Mouse (Mus musculus): ENCODE measurements around the gene Zc3h12a. TPM values are rescaled to one million over a fixed set of nuclear protein-coding genes. Genes with fewer than 3 reads are reported as not detected.

Zc3h12a gene
- polyA plus RNA-seq, 1 experiment: 5.9 TPM

DNA sequence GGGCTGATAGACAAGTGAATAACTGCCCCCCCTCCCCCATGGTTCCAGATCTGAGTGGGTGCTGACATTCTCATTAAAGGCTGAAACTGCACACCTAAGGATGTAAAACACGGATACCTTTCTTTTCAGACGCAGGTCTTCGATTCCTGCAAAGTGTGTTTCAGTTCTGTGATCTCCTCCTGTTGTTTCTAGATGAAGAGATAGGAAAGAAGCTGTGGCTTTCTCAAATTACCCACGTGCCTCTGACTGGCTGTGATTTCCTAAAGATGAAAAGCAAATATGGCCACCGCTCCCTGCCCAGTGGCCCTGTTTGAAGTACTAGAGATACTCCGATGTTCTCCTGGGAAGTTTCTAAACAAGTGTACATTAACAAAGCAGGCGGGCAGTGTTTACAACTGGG is 10.7 kb upstream of the Zc3h12a start:
- H3K27me3 ChIP-seq (ENCODE audit: control insufficient read depth, insufficient read depth, insufficient read length): no peaks in the 10 kb centered on the region
- H3K79me2 ChIP-seq (ENCODE audit: control insufficient read depth, insufficient read depth): no peaks in the 10 kb centered on the region
- H3ac ChIP-seq (ENCODE audit: control insufficient read depth, insufficient read length): no peak overlapping the region
- H3K36me3 ChIP-seq (ENCODE audit: control insufficient read depth, insufficient read depth): no peaks in the 10 kb centered on the region
- no peak overlapping the region for H3K4me3 ChIP-seq
- TF ChIP-seq USF1 (IDR thresholded peaks at IDR 0.05; ENCODE audit: low read depth) (no peak), MYOD1 (IDR thresholded peaks at IDR 0.05; ENCODE audit: control insufficient read depth in 1 of 3, insufficient read length in 2 of 3, low read depth in 2 of 3) (no peak), SRF (IDR thresholded peaks at IDR 0.05; ENCODE audit: control insufficient read depth, insufficient read length, low read depth) (no peak)
- no peak overlapping the region for H3K4me2 ChIP-seq (ENCODE audit: low read depth)

- Histone ChIP-seq H3K36me3 (ENCODE audit: control insufficient read depth, insufficient read depth) (no peaks in the 10 kb centered on the region), H3ac (ENCODE audit: control insufficient read depth, insufficient read length) (no peak overlapping the region), H3K27me3 (ENCODE audit: control insufficient read depth, insufficient read depth, insufficient read length) (no peaks in the 10 kb centered on the region), H3K79me2 (ENCODE audit: control insufficient read depth, insufficient read depth) (no peaks in the 10 kb centered on the region), H3K4me2 (ENCODE audit: low read depth) (no peak overlapping the region), H3K4me3 (no peak overlapping the region)
- TF ChIP-seq CEBPB (IDR thresholded peaks at IDR 0.05; ENCODE audit: insufficient read depth, poor library complexity, severe bottlenecking) (no peak), MYOG (IDR thresholded peaks at IDR 0.05; ENCODE audit: control insufficient read depth in 1 of 3, insufficient read depth in 1 of 3, insufficient read length in 2 of 3, low read depth in 2 of 3) (no peak), USF1 (IDR thresholded peaks at IDR 0.05; ENCODE audit: low read depth) (no peak), POLR2A (IDR thresholded peaks at IDR 0.05; ENCODE audit: insufficient read length, low read depth) (no peak), TCF3 (IDR thresholded peaks at IDR 0.05; ENCODE audit: insufficient read length, low read depth) (no peak), MYOD1 (IDR thresholded peaks at IDR 0.05; ENCODE audit: control insufficient read depth in 1 of 3, insufficient read length in 2 of 3, low read depth in 2 of 3) (no peak), MAX (IDR thresholded peaks at IDR 0.05; ENCODE audit: low read depth) (no peak), E2F4 (IDR thresholded peaks at IDR 0.05; ENCODE audit: insufficient read depth) (no peak), POLR2AphosphoS2 (IDR thresholded peaks at IDR 0.05; ENCODE audit: insufficient read length, low read depth) (no peak), SRF (IDR thresholded peaks at IDR 0.05; ENCODE audit: control insufficient read depth, insufficient read length, low read depth) (no peak), REST (IDR thresholded peaks at IDR 0.05; ENCODE audit: insufficient read depth, insufficient read length) (no peak), TCF12 (IDR thresholded peaks at IDR 0.05; ENCODE audit: insufficient read depth, poor library complexity, severe bottlenecking) (no peak)
These were observed 8.8 kb upstream of the Zc3h12a start for GRCm38 (mm10) chr4:125136303-125136888.

DNA sequence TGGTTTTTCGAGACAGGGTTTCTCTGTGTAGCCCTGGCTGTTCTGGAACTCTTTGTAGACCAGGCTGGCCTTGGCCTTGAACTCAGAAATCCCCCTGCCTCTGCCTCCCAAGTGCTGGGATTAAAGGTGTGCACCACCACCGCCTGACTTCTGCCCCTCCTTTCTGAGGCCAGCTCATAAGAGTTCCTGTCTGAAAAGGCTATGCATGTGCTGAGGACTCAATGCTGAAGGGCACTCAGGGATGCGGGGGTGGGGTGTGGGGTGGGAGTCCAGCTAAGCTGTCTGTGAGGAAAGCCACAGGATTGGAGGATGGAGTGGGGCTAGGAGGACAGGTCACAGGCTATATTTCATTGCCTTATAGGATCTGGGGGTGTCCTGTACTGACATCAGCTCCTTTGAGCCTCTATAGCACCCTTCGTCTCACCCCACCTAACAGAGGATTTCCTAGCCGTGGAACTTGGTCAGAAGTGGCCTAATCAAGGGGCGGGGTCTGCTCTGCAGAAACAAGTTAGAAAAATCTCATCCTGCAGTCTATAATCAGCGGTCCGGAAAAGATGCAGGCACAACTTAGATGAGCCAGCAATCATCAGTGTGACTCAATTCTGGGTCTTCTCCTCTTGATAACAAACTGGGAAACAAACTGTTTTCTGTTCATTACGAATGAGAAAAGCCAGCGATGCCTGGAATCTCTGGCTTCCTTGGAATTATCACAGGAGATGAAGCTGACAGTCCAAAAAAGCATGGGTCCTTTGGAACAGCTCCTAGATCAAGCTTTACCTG is 7.6 kb upstream of the Zc3h12a start:
- no peak overlapping the region for H3ac ChIP-seq (ENCODE audit: control insufficient read depth, insufficient read length)
- no peak for TF ChIP-seq CEBPB (IDR thresholded peaks at IDR 0.05; ENCODE audit: insufficient read depth, poor library complexity, severe bottlenecking)
- no peak for TF ChIP-seq TCF3 (IDR thresholded peaks at IDR 0.05; ENCODE audit: insufficient read length, low read depth)
- no peak for TF ChIP-seq MAX (IDR thresholded peaks at IDR 0.05; ENCODE audit: low read depth)
- TF ChIP-seq TCF12 (IDR thresholded peaks at IDR 0.05; ENCODE audit: insufficient read depth, poor library complexity, severe bottlenecking): no peak
- TF ChIP-seq POLR2A (IDR thresholded peaks at IDR 0.05; ENCODE audit: insufficient read length, low read depth): no peak
- TF ChIP-seq SRF (IDR thresholded peaks at IDR 0.05; ENCODE audit: control insufficient read depth, insufficient read length, low read depth): no peak
- TF ChIP-seq POLR2AphosphoS2 (IDR thresholded peaks at IDR 0.05; ENCODE audit: insufficient read length, low read depth): no peak
- TF ChIP-seq REST (IDR thresholded peaks at IDR 0.05; ENCODE audit: insufficient read depth, insufficient read length): no peak
- TF ChIP-seq MYOG (IDR thresholded peaks at IDR 0.05; ENCODE audit: control insufficient read depth in 1 of 3, insufficient read depth in 1 of 3, insufficient read length in 2 of 3, low read depth in 2 of 3): no peak
- no peak for TF ChIP-seq USF1 (IDR thresholded peaks at IDR 0.05; ENCODE audit: low read depth)
- H3K4me3 ChIP-seq: no peak overlapping the region
- no peak overlapping the region for H3K4me2 ChIP-seq (ENCODE audit: low read depth)
- H3K79me2 ChIP-seq (ENCODE audit: control insufficient read depth, insufficient read depth): no peaks in the 10 kb centered on the region
- H3K36me3 ChIP-seq (ENCODE audit: control insufficient read depth, insufficient read depth): no peaks in the 10 kb centered on the region
- no peaks in the 10 kb centered on the region for H3K27me3 ChIP-seq (ENCODE audit: control insufficient read depth, insufficient read depth, insufficient read length)

DNA sequence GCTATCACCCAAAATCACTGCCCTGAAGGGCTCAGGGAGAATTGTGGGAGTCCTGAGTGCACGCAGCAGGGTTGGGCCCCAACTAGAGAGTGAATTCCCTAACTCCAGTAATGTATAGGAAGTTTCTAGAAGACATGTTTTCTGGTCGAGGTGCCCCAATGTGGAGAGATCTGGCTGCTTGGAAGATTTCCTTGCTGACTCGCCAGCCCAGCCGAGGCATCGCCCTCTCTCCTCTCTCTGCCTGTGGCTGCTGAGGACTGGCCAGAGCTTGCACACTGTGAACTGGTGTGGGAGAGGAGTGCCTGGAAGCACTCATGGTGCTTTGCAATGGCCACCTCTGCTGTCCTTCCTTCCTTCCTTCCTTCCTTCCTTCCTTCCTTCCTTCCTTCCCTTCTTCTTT is 7.0 kb upstream of the Zc3h12a start:
- no peak overlapping the region for H3K4me3 ChIP-seq
- H3K79me2 ChIP-seq (ENCODE audit: control insufficient read depth, insufficient read depth): no peaks in the 10 kb centered on the region
- H3ac ChIP-seq (ENCODE audit: control insufficient read depth, insufficient read length): no peak overlapping the region
- no peaks in the 10 kb centered on the region for H3K36me3 ChIP-seq (ENCODE audit: control insufficient read depth, insufficient read depth)
- H3K4me2 ChIP-seq (ENCODE audit: low read depth): no peak overlapping the region
- no peaks in the 10 kb centered on the region for H3K27me3 ChIP-seq (ENCODE audit: control insufficient read depth, insufficient read depth, insufficient read length)
- TF ChIP-seq E2F4 (IDR thresholded peaks at IDR 0.05; ENCODE audit: insufficient read depth): no peak
- TF ChIP-seq TCF3 (IDR thresholded peaks at IDR 0.05; ENCODE audit: insufficient read length, low read depth): no peak
- TF ChIP-seq CEBPB (IDR thresholded peaks at IDR 0.05; ENCODE audit: insufficient read depth, poor library complexity, severe bottlenecking): no peak
- TF ChIP-seq MAX (IDR thresholded peaks at IDR 0.05; ENCODE audit: low read depth): no peak
- no peak for TF ChIP-seq MYOG (IDR thresholded peaks at IDR 0.05; ENCODE audit: control insufficient read depth in 1 of 3, insufficient read depth in 1 of 3, insufficient read length in 2 of 3, low read depth in 2 of 3)
- no peak for TF ChIP-seq POLR2A (IDR thresholded peaks at IDR 0.05; ENCODE audit: insufficient read length, low read depth)
- no peak for TF ChIP-seq POLR2AphosphoS2 (IDR thresholded peaks at IDR 0.05; ENCODE audit: insufficient read length, low read depth)
- TF ChIP-seq MYOD1 (IDR thresholded peaks at IDR 0.05; ENCODE audit: control insufficient read depth in 1 of 3, insufficient read length in 2 of 3, low read depth in 2 of 3): no peak

- no peaks in the 10 kb centered on the region for H3K27me3 ChIP-seq (ENCODE audit: control insufficient read depth, insufficient read depth, insufficient read length)
These were observed 6.6 kb upstream of the Zc3h12a start for GRCm38 (mm10) chr4:125134192-125134591.

More at GRCm38 (mm10) chr4:125134192-125134591, 6.6 kb upstream of the Zc3h12a start:
- Histone ChIP-seq H3ac (ENCODE audit: control insufficient read depth, insufficient read length) (no peak overlapping the region), H3K4me3 (no peak overlapping the region), H3K79me2 (ENCODE audit: control insufficient read depth, insufficient read depth) (no peaks in the 10 kb centered on the region), H3K4me2 (ENCODE audit: low read depth) (no peak overlapping the region), H3K36me3 (ENCODE audit: control insufficient read depth, insufficient read depth) (no peaks in the 10 kb centered on the region)
- no peak for TF ChIP-seq TCF3 (IDR thresholded peaks at IDR 0.05; ENCODE audit: insufficient read length, low read depth)
- no peak for TF ChIP-seq POLR2A (IDR thresholded peaks at IDR 0.05; ENCODE audit: insufficient read length, low read depth)
- TF ChIP-seq USF1 (IDR thresholded peaks at IDR 0.05; ENCODE audit: low read depth): no peak
